Mouse (Mus musculus) central nervous system, embryonic 11.5 days (tissue): Measurements from ENCODE around the gene Nmnat1. TPM values are rescaled to one million over a fixed set of nuclear protein-coding genes. Genes with fewer than 3 reads are reported as not detected.

ENCODE experiments used
- polyA plus RNA-seq: library from polyadenylated mRNA; depleted of rRNA; stranded (reverse); fragments of >200 nt; gene quantifications from 2 replicates; pipeline ENCODE4 v1.2.3, GENCODE M21; 2012; rRNA removed

Gene Nmnat1
- 10.7 and 13.0 TPM in 2 replicates for polyA plus RNA-seq

GRCm38 (mm10) chr4:149485053-149485824, at the start of gene Nmnat1, which contains the start of gene Lzic:
Nmnat1 (minus strand) TSS chr4:149485202.
Lzic (plus strand) TSS chr4:149485229.

GRCm38 (mm10) chr4:149517868-149518340, 32.9 kb upstream of the Nmnat1 start, which contains the start of gene Ctnnbip1:
Ctnnbip1 (plus strand) TSS chr4:149518236.

GRCm38 (mm10) chr4:149477078-149477477, 7.9 kb downstream of the Nmnat1 start, which contains the start of gene Tmem274:
Tmem274 (plus strand) TSS chr4:149477378.

GRCm38 (mm10) chr4:149454879-149455278, 30.1 kb downstream of the Nmnat1 start, which contains the start of gene Rbp7:
Rbp7 (minus strand) TSS chr4:149454978.

GRCm38 (mm10) chr4:149426325-149427199, 58.4 kb downstream of the Nmnat1 start, which contains the start of gene Ube4b:
Ube4b (minus strand) TSS chr4:149426749.

Other genes with a start within 250 kb of the Nmnat1 start
- 84.2 and 87.8 TPM in 2 replicates for gene Kif1b, start 177.5 kb downstream of the Nmnat1 start, polyA plus RNA-seq
- 91.4 and 116 TPM in 2 replicates for gene Ube4b, start 58.5 kb downstream of the Nmnat1 start, polyA plus RNA-seq
- gene Rbp7, start 30.2 kb downstream of the Nmnat1 start, polyA plus RNA-seq, result 0.24 TPM in 1 of 2 replicates, not detected in the other
- gene Tmem274, start 7.8 kb downstream of the Nmnat1 start, polyA plus RNA-seq, result not detected in 2 replicates
- 38.8 and 38.9 TPM in 2 replicates for gene Lzic, start within 50 bp of the Nmnat1 start, polyA plus RNA-seq
- 35.4 and 40.5 TPM in 2 replicates for gene Ctnnbip1, start 33.0 kb upstream of the Nmnat1 start, polyA plus RNA-seq
- gene Clstn1, start 101.3 kb upstream of the Nmnat1 start, polyA plus RNA-seq, result 48.2 and 62.5 TPM in 2 replicates
- 8.3 TPM in 2 replicates for gene Pik3cd, start 217.4 kb upstream of the Nmnat1 start, polyA plus RNA-seq